Mouse (Mus musculus): ENCODE results near the gene Clba1. TPM values are rescaled to one million over a fixed set of nuclear protein-coding genes. Genes with fewer than 3 reads are reported as not detected.
A peak's percentile ranks its signal among the peaks of the same experiment; 100 is the strongest.

The Clba1 gene
- polyA plus RNA-seq, 1 experiment from 2014 or later, result 6.6 TPM

GRCm38 (mm10) chr12:112766586-112766985 lies 42.2 kb upstream of the Clba1 start:
- H3K27ac ChIP-seq (replicated peaks; ENCODE audit: low read depth, low read length), result no peak overlapping the region
- H3K4me3 ChIP-seq (ENCODE audit: low read depth, low read length), result no peak overlapping the region

GRCm38 (mm10) chr12:112767036-112767890 lies 41.5 kb upstream of the Clba1 start:
- Histone ChIP-seq H3K4me1 (ENCODE audit: control insufficient read depth, insufficient read depth, low read length) (no peaks in the 10 kb centered on the region), H3K27ac (replicated peaks; ENCODE audit: low read depth, low read length) (no peak overlapping the region), H3K36me3 (ENCODE audit: control insufficient read depth, insufficient read depth, low read length) (no peaks in the 10 kb centered on the region), H3K27me3 (replicated peaks; ENCODE audit: control insufficient read depth, insufficient read depth, low read length) (no peaks in the 10 kb centered on the region), H3K4me2 (ENCODE audit: low read depth, low read length) (no peak overlapping the region), H3K9ac (ENCODE audit: low read depth, low read length) (no peak overlapping the region), H3K9me3 (ENCODE audit: control insufficient read depth, low read length) (no peaks in the 10 kb centered on the region), H3K4me3 (ENCODE audit: low read depth, low read length) (no peak overlapping the region)
- ATAC-seq (ENCODE audit: low read depth) (no peak), DNase-seq (ENCODE audit: low spot score) (no peak)
- 95% methylated on average over 15 of the region's 16 CpGs for WGBS

More at GRCm38 (mm10) chr12:112766586-112766985, 42.2 kb upstream of the Clba1 start:
- DNase-seq (ENCODE audit: low spot score), result no peak
- Histone ChIP-seq H3K4me2 (ENCODE audit: low read depth, low read length) (no peak overlapping the region), H3K9ac (ENCODE audit: low read depth, low read length) (no peak overlapping the region), H3K36me3 (ENCODE audit: control insufficient read depth, insufficient read depth, low read length) (no peaks in the 10 kb centered on the region), H3K4me1 (ENCODE audit: control insufficient read depth, insufficient read depth, low read length) (no peaks in the 10 kb centered on the region), H3K9me3 (ENCODE audit: control insufficient read depth, low read length) (no peaks in the 10 kb centered on the region), H3K27me3 (replicated peaks; ENCODE audit: control insufficient read depth, insufficient read depth, low read length) (no peaks in the 10 kb centered on the region)
- ATAC-seq (ENCODE audit: low read depth), result no peak
- WGBS, result 86% methylated on average over 7 of the region's 7 CpGs

GRCm38 (mm10) chr12:112768166-112768565 lies 40.6 kb upstream of the Clba1 start:
- no peak for ATAC-seq (ENCODE audit: low read depth)
- no peaks in the 10 kb centered on the region for H3K27me3 ChIP-seq (replicated peaks; ENCODE audit: control insufficient read depth, insufficient read depth, low read length)
- no peaks in the 10 kb centered on the region for H3K4me1 ChIP-seq (ENCODE audit: control insufficient read depth, insufficient read depth, low read length)
- WGBS, result 81% methylated on average over 7 of the region's 8 CpGs
- no peak overlapping the region for H3K4me3 ChIP-seq (ENCODE audit: low read depth, low read length)
- no peak overlapping the region for H3K9ac ChIP-seq (ENCODE audit: low read depth, low read length)
- DNase-seq (ENCODE audit: low spot score), result no peak
- H3K4me2 ChIP-seq (ENCODE audit: low read depth, low read length), result no peak overlapping the region
- H3K27ac ChIP-seq (replicated peaks; ENCODE audit: low read depth, low read length), result no peak overlapping the region
- H3K9me3 ChIP-seq (ENCODE audit: control insufficient read depth, low read length), result no peaks in the 10 kb centered on the region
- no peaks in the 10 kb centered on the region for H3K36me3 ChIP-seq (ENCODE audit: control insufficient read depth, insufficient read depth, low read length)

- Histone ChIP-seq H3K9me3 (ENCODE audit: control insufficient read depth, low read length) (no peaks in the 10 kb centered on the region), H3K4me3 (ENCODE audit: low read depth, low read length) (no peak overlapping the region), H3K9ac (ENCODE audit: low read depth, low read length) (no peak overlapping the region), H3K4me1 (ENCODE audit: control insufficient read depth, insufficient read depth, low read length) (no peaks in the 10 kb centered on the region), H3K4me2 (ENCODE audit: low read depth, low read length) (no peak overlapping the region), H3K27ac (replicated peaks; ENCODE audit: low read depth, low read length) (no peak overlapping the region; the same call in 1 of the 2 replicates), H3K27me3 (replicated peaks; ENCODE audit: control insufficient read depth, insufficient read depth, low read length) (no peaks in the 10 kb centered on the region), H3K36me3 (ENCODE audit: control insufficient read depth, insufficient read depth, low read length) (no peaks in the 10 kb centered on the region)
- DNase-seq (ENCODE audit: low spot score) (peak; percentile 54), ATAC-seq (ENCODE audit: low read depth) (no peak)
- WGBS, result 81% methylated on average over 6 of the region's 6 CpGs
Measured at GRCm38 (mm10) chr12:112769031-112769430, 39.7 kb upstream of the Clba1 start.

GRCm38 (mm10) chr12:112769751-112770150 lies 39.0 kb upstream of the Clba1 start:
- Histone ChIP-seq H3K9me3 (ENCODE audit: control insufficient read depth, low read length) (no peaks in the 10 kb centered on the region), H3K27me3 (replicated peaks; ENCODE audit: control insufficient read depth, insufficient read depth, low read length) (no peaks in the 10 kb centered on the region), H3K4me2 (ENCODE audit: low read depth, low read length) (no peak overlapping the region), H3K9ac (ENCODE audit: low read depth, low read length) (no peak overlapping the region), H3K27ac (replicated peaks; ENCODE audit: low read depth, low read length) (no peak overlapping the region), H3K36me3 (ENCODE audit: control insufficient read depth, insufficient read depth, low read length) (no peaks in the 10 kb centered on the region), H3K4me1 (ENCODE audit: control insufficient read depth, insufficient read depth, low read length) (no peaks in the 10 kb centered on the region), H3K4me3 (ENCODE audit: low read depth, low read length) (no peak overlapping the region)
- ATAC-seq (ENCODE audit: low read depth), result no peak
- 65% methylated on average over 2 of the region's 2 CpGs for WGBS
- no peak for DNase-seq (ENCODE audit: low spot score)

GRCm38 (mm10) chr12:112770396-112770795 lies 38.3 kb upstream of the Clba1 start:
- Histone ChIP-seq H3K4me2 (ENCODE audit: low read depth, low read length) (no peak overlapping the region), H3K4me1 (ENCODE audit: control insufficient read depth, insufficient read depth, low read length) (no peaks in the 10 kb centered on the region), H3K4me3 (ENCODE audit: low read depth, low read length) (no peak overlapping the region), H3K27ac (replicated peaks; ENCODE audit: low read depth, low read length) (no peak overlapping the region), H3K9ac (ENCODE audit: low read depth, low read length) (no peak overlapping the region), H3K27me3 (replicated peaks; ENCODE audit: control insufficient read depth, insufficient read depth, low read length) (no peaks in the 10 kb centered on the region), H3K36me3 (ENCODE audit: control insufficient read depth, insufficient read depth, low read length) (no peaks in the 10 kb centered on the region), H3K9me3 (ENCODE audit: control insufficient read depth, low read length) (peaks cover 3% of the 10 kb centered on the region; the same call in 1 of the 2 replicates)
- ATAC-seq (ENCODE audit: low read depth), result no peak
- no peak for DNase-seq (ENCODE audit: low spot score)
- WGBS, result 69% methylated on average over 4 of the region's 4 CpGs

GRCm38 (mm10) chr12:112772306-112772705 lies 36.4 kb upstream of the Clba1 start:
- Histone ChIP-seq H3K4me3 (ENCODE audit: low read depth, low read length) (no peak overlapping the region), H3K4me1 (ENCODE audit: control insufficient read depth, insufficient read depth, low read length) (no peaks in the 10 kb centered on the region), H3K27me3 (replicated peaks; ENCODE audit: control insufficient read depth, insufficient read depth, low read length) (no peaks in the 10 kb centered on the region), H3K27ac (replicated peaks; ENCODE audit: low read depth, low read length) (no peak overlapping the region), H3K9me3 (ENCODE audit: control insufficient read depth, low read length) (peaks cover 6% of the 10 kb centered on the region; the same call in 1 of the 2 replicates), H3K36me3 (ENCODE audit: control insufficient read depth, insufficient read depth, low read length) (no peaks in the 10 kb centered on the region), H3K4me2 (ENCODE audit: low read depth, low read length) (no peak overlapping the region), H3K9ac (ENCODE audit: low read depth, low read length) (no peak overlapping the region)
- WGBS, result 85% methylated on average over 14 of the region's 14 CpGs
- no peak for DNase-seq (ENCODE audit: low spot score)
- ATAC-seq (ENCODE audit: low read depth), result no peak

GRCm38 (mm10) chr12:112773366-112773765 lies 35.4 kb upstream of the Clba1 start:
- no peak overlapping the region for H3K4me2 ChIP-seq (ENCODE audit: low read depth, low read length)
- no peak for DNase-seq (ENCODE audit: low spot score)
- H3K9ac ChIP-seq (ENCODE audit: low read depth, low read length), result no peak overlapping the region

GRCm38 (mm10) chr12:112774026-112774425 lies 34.7 kb upstream of the Clba1 start:
- Histone ChIP-seq H3K27me3 (replicated peaks; ENCODE audit: control insufficient read depth, insufficient read depth, low read length) (no peaks in the 10 kb centered on the region), H3K27ac (replicated peaks; ENCODE audit: low read depth, low read length) (no peak overlapping the region), H3K9me3 (ENCODE audit: control insufficient read depth, low read length) (peaks cover 6% of the 10 kb centered on the region; the same call in 1 of the 2 replicates), H3K4me1 (ENCODE audit: control insufficient read depth, insufficient read depth, low read length) (no peaks in the 10 kb centered on the region), H3K36me3 (ENCODE audit: control insufficient read depth, insufficient read depth, low read length) (no peaks in the 10 kb centered on the region), H3K9ac (ENCODE audit: low read depth, low read length) (no peak overlapping the region), H3K4me3 (ENCODE audit: low read depth, low read length) (no peak overlapping the region), H3K4me2 (ENCODE audit: low read depth, low read length) (no peak overlapping the region)
- DNase-seq (ENCODE audit: low spot score) (no peak), ATAC-seq (ENCODE audit: low read depth) (no peak)
- WGBS, result 85% methylated on average over 6 of the region's 6 CpGs

More at GRCm38 (mm10) chr12:112773366-112773765, 35.4 kb upstream of the Clba1 start:
- no peak overlapping the region for H3K27ac ChIP-seq (replicated peaks; ENCODE audit: low read depth, low read length)
- WGBS, result 35% methylated on average over 9 of the region's 9 CpGs
- no peaks in the 10 kb centered on the region for H3K27me3 ChIP-seq (replicated peaks; ENCODE audit: control insufficient read depth, insufficient read depth, low read length)
- H3K4me1 ChIP-seq (ENCODE audit: control insufficient read depth, insufficient read depth, low read length), result no peaks in the 10 kb centered on the region
- no peaks in the 10 kb centered on the region for H3K36me3 ChIP-seq (ENCODE audit: control insufficient read depth, insufficient read depth, low read length)
- no peak for ATAC-seq (ENCODE audit: low read depth)
- H3K4me3 ChIP-seq (ENCODE audit: low read depth, low read length), result no peak overlapping the region
- peaks cover 6% of the 10 kb centered on the region; the same call in 1 of the 2 replicates for H3K9me3 ChIP-seq (ENCODE audit: control insufficient read depth, low read length)
